Mouse (Mus musculus) olfactory bulb, adult 2 months (tissue): ENCODE results near the gene Snrpa.

Experiments
- CTCF ChIP-seq: fragments of 200-500 bp; IDR thresholded peaks from 2 replicates; pipeline ENCODE4 v1.5.1; 2012; ENCODE audit warnings: low read depth, mild to moderate bottlenecking, low read length, moderate library complexity; ENCODE audit not compliant: insufficient read depth
- POLR2A ChIP-seq: fragments of 200-500 bp; IDR thresholded peaks from 2 replicates; pipeline ENCODE4 v1.6.1; 2012; ENCODE audit warnings: mild to moderate bottlenecking, low read depth, low read length, moderate library complexity; ENCODE audit not compliant: insufficient read depth

GRCm38 (mm10) chr7:27221939-27222338, 25.9 kb upstream of the Snrpa start:
- TF ChIP-seq CTCF (no peak), POLR2A (no peak)
